Mouse (Mus musculus): ENCODE data around the gene Hmcn2. TPM values are rescaled to one million over a fixed set of nuclear protein-coding genes. Genes with fewer than 3 reads are reported as not detected.
A peak's percentile ranks its signal among the peaks of the same experiment; 100 is the strongest.

Gene Hmcn2
- total and polyA plus RNA-seq, 2 experiments from 2014 or later = 0.24 to 0.33 TPM

GRCm38 (mm10) chr2:31496141-31496540, 181.9 kb downstream of the Hmcn2 start:
- H3K36me3 ChIP-seq (ENCODE audit: insufficient read depth) = no peaks in the 10 kb centered on the region
- no peak overlapping the region for H3K4me2 ChIP-seq (ENCODE audit: low read depth)
- H3K4me3 ChIP-seq (ENCODE audit: low read depth, low read length) = no peak overlapping the region
- ATAC-seq (peak; percentile 53), DNase-seq (no peak)
- TF ChIP-seq CTCF (IDR thresholded peaks at IDR 0.05; ENCODE audit: low read depth) = no peak
- no peak overlapping the region for H3K27ac ChIP-seq (ENCODE audit: low read depth, low read length)
- no peaks in the 10 kb centered on the region for H3K9me3 ChIP-seq (ENCODE audit: low read length)
- H3K4me1 ChIP-seq (ENCODE audit: insufficient read depth) = peaks cover 15% of the 10 kb centered on the region; the same call in 1 of the 2 replicates
- WGBS = 46% methylated on average over 1 of the region's 1 CpGs
- peaks cover 25% of the 10 kb centered on the region for H3K27me3 ChIP-seq (ENCODE audit: insufficient read depth, low read length)
- no peak overlapping the region for H3K9ac ChIP-seq

DNA sequence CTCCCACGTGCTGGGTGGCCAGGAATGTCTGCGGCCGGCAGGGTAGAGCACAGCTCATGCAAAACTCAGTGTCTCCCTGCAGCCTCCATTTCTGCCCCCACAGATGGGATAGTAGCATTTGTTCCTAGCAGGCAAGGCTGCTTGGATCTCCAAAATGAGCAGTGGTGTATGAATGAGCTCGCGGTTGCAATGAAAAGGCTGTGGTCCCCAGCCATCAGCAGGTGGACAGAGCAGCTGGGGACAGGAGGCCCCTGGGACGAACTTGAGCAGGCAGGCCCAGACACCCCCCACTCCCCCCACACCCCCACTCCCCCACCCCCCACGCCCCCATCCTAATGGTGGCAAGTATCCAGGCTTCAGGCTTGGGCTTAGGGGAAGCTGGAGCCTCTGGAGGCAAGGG, 182.9 kb downstream of the Hmcn2 start:
- Histone ChIP-seq H3K36me3 (ENCODE audit: insufficient read depth) (no peaks in the 10 kb centered on the region), H3K27ac (ENCODE audit: low read depth, low read length) (no peak overlapping the region), H3K4me3 (ENCODE audit: low read depth, low read length) (no peak overlapping the region), H3K4me2 (ENCODE audit: low read depth) (no peak overlapping the region), H3K27me3 (ENCODE audit: insufficient read depth, low read length) (peaks cover 25% of the 10 kb centered on the region), H3K9me3 (ENCODE audit: low read length) (no peaks in the 10 kb centered on the region), H3K4me1 (ENCODE audit: insufficient read depth) (peaks cover 15% of the 10 kb centered on the region; the same call in 1 of the 2 replicates), H3K9ac (no peak overlapping the region)
- WGBS = 30% methylated on average over 7 of the region's 7 CpGs
- TF ChIP-seq CTCF (IDR thresholded peaks at IDR 0.05; ENCODE audit: low read depth) = no peak
- ATAC-seq = no peak
- no peak for DNase-seq

DNA sequence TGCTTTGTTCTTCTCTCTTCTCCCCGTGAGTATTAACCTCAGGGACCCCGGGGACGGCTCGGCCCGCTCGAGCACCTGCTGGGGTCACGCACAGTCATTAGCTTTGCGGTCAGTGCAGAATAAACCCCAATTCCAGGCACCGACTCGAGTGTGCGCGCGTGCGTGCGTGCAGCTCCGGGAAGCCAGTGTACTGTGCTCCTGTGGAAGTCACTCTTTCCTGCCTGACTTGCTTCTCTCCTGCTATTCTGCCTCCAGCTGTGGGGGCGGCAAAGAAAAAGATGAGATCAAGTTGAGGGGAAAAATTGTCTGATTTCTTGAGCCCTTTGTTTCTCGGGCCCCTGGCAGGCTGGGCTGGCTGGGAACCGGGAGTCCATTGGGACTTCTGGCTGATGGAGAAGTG, 183.4 kb downstream of the Hmcn2 start:
- Histone ChIP-seq H3K27me3 (ENCODE audit: insufficient read depth, low read length) (peaks cover 28% of the 10 kb centered on the region), H3K27ac (ENCODE audit: low read depth, low read length) (no peak overlapping the region), H3K4me2 (ENCODE audit: low read depth) (no peak overlapping the region), H3K4me1 (ENCODE audit: insufficient read depth) (peaks cover 15% of the 10 kb centered on the region; the same call in 1 of the 2 replicates), H3K9me3 (ENCODE audit: low read length) (no peaks in the 10 kb centered on the region), H3K4me3 (ENCODE audit: low read depth, low read length) (no peak overlapping the region), H3K36me3 (ENCODE audit: insufficient read depth) (no peaks in the 10 kb centered on the region), H3K9ac (no peak overlapping the region)
- TF ChIP-seq CTCF (IDR thresholded peaks at IDR 0.05; ENCODE audit: low read depth) = no peak
- DNase-seq = no peak
- 53% methylated on average over 19 of the region's 19 CpGs for WGBS
- no peak for ATAC-seq

GRCm38 (mm10) chr2:31499327-31500291, 185.4 kb downstream of the Hmcn2 start:
- Histone ChIP-seq H3K9me3 (ENCODE audit: low read length) (no peaks in the 10 kb centered on the region), H3K36me3 (ENCODE audit: insufficient read depth) (no peaks in the 10 kb centered on the region), H3K27me3 (ENCODE audit: insufficient read depth, low read length) (peaks cover 41% of the 10 kb centered on the region), H3K4me1 (ENCODE audit: insufficient read depth) (peaks cover 14% of the 10 kb centered on the region; the same call in 1 of the 2 replicates), H3K27ac (ENCODE audit: low read depth, low read length) (no peak overlapping the region), H3K9ac (no peak overlapping the region), H3K4me2 (ENCODE audit: low read depth) (peak overlapping the region; percentile 5; the same call in 1 of the 2 replicates), H3K4me3 (ENCODE audit: low read depth, low read length) (no peak overlapping the region)
- TF ChIP-seq CTCF (IDR thresholded peaks at IDR 0.05; ENCODE audit: low read depth) = no peak
- ATAC-seq (peak; percentile 56), DNase-seq (no peak)
- WGBS = 13% methylated on average over 21 of the region's 21 CpGs

GRCm38 (mm10) chr2:31500292-31501204, 186.3 kb downstream of the Hmcn2 start:
- peak overlapping the region; percentile 5; the same call in 1 of the 2 replicates for H3K4me2 ChIP-seq (ENCODE audit: low read depth)

GRCm38 (mm10) chr2:31501448-31502130, 187.4 kb downstream of the Hmcn2 start:
- peaks cover 38% of the 10 kb centered on the region for H3K27me3 ChIP-seq (ENCODE audit: insufficient read depth, low read length)
- H3K9me3 ChIP-seq (ENCODE audit: low read length) = no peaks in the 10 kb centered on the region
- DNase-seq = no peak
- TF ChIP-seq CTCF (IDR thresholded peaks at IDR 0.05; ENCODE audit: low read depth) = peak; percentile 29; the same call in 1 of the 2 replicates
- ATAC-seq = no peak
- H3K4me3 ChIP-seq (ENCODE audit: low read depth, low read length) = no peak overlapping the region
- no peaks in the 10 kb centered on the region for H3K36me3 ChIP-seq (ENCODE audit: insufficient read depth)
- no peak overlapping the region for H3K27ac ChIP-seq (ENCODE audit: low read depth, low read length)
- no peak overlapping the region for H3K4me2 ChIP-seq (ENCODE audit: low read depth)
- peaks cover 8% of the 10 kb centered on the region for H3K4me1 ChIP-seq (ENCODE audit: insufficient read depth)
- no peak overlapping the region for H3K9ac ChIP-seq
- WGBS = 51% methylated on average over 20 of the region's 20 CpGs

More at GRCm38 (mm10) chr2:31500292-31501204, 186.3 kb downstream of the Hmcn2 start:
- peaks cover 15% of the 10 kb centered on the region for H3K4me1 ChIP-seq (ENCODE audit: insufficient read depth)
- DNase-seq (no peak), ATAC-seq (no peak)
- no peaks in the 10 kb centered on the region for H3K9me3 ChIP-seq (ENCODE audit: low read length)
- 43% methylated on average over 24 of the region's 24 CpGs for WGBS
- TF ChIP-seq CTCF (IDR thresholded peaks at IDR 0.05; ENCODE audit: low read depth) = no peak
- no peak overlapping the region for H3K4me3 ChIP-seq (ENCODE audit: low read depth, low read length)
- no peaks in the 10 kb centered on the region for H3K36me3 ChIP-seq (ENCODE audit: insufficient read depth)
- peaks cover 41% of the 10 kb centered on the region for H3K27me3 ChIP-seq (ENCODE audit: insufficient read depth, low read length)
- no peak overlapping the region for H3K9ac ChIP-seq
- H3K27ac ChIP-seq (ENCODE audit: low read depth, low read length) = no peak overlapping the region

Measured in forebrain, postnatal 0 days (tissue).